Mouse (Mus musculus) lung, adult 2 months (tissue): ENCODE measurements around the gene Rarb. TPM values are rescaled to one million over a fixed set of nuclear protein-coding genes. Genes with fewer than 3 reads are reported as not detected.

ENCODE experiments used
- DNase-seq: peaks from one replicate; pipeline ENCODE4 v3.0.0; 2022
- H3K4me1 ChIP-seq: fragments of 200-500 bp; 2 replicates; pipeline ENCODE4 v1.6.1; 2011; ENCODE audit warnings: low read length; ENCODE audit not compliant: control insufficient read depth, insufficient read depth
- H3K4me3 ChIP-seq: fragments of 200-500 bp; replicated peaks from 2 replicates; pipeline ENCODE3; 2011; ENCODE audit warnings: low read depth, mild to moderate bottlenecking, control low read depth, low read length; ENCODE audit errors: extremely low read depth
- CTCF ChIP-seq: fragments of 200-500 bp; IDR thresholded peaks from 2 replicates; pipeline ENCODE4 v1.5.1; 2011; ENCODE audit warnings: mild to moderate bottlenecking, low read length, control low read depth; ENCODE audit not compliant: insufficient read depth
- POLR2A ChIP-seq: fragments of 200-500 bp; IDR thresholded peaks from 2 replicates; pipeline ENCODE4 v1.6.1; 2011; ENCODE audit warnings: low read depth, mild to moderate bottlenecking, control low read depth, low read length, borderline replicate concordance; ENCODE audit errors: extremely low read depth
- WGBS: fragments of 180-500 bp; shearing (Covaris S2); methylation state at CpG from one replicate; pipeline ENCODE4 v1.1.7; 2018; 5-methylcytosine and 5-hydroxymethylcytosine counted together
- polyA plus RNA-seq: library from polyadenylated mRNA; depleted of rRNA; stranded (reverse); fragments of >200 nt; gene quantifications from 2 replicates; pipeline ENCODE4 v1.2.3, GENCODE M21; 2012

Rarb gene
- polyA plus RNA-seq, 1 experiment, result 16.1 TPM

- DNase-seq, result no peak
- TF ChIP-seq CTCF, result no peak
- no peak for TF ChIP-seq POLR2A
- H3K4me1 ChIP-seq, result no peaks in the 10 kb centered on the region
- 40% methylated on average over 4 of the region's 4 CpGs for WGBS
- H3K4me3 ChIP-seq, result no peak overlapping the region
Observed at GRCm38 (mm10) chr14:16448269-16448987, 370.5 kb downstream of the Rarb start.

GRCm38 (mm10) chr14:16447587-16447986 lies 371.4 kb downstream of the Rarb start:
- DNase-seq, result no peak
- H3K4me1 ChIP-seq, result no peaks in the 10 kb centered on the region

GRCm38 (mm10) chr14:16444859-16445258 lies 374.1 kb downstream of the Rarb start:
- TF ChIP-seq CTCF, result no peak
- no peak for TF ChIP-seq POLR2A
- Histone ChIP-seq H3K4me1 (no peaks in the 10 kb centered on the region), H3K4me3 (no peak overlapping the region)
- no peak for DNase-seq
- WGBS, result 81% methylated on average over 4 of the region's 4 CpGs

More at GRCm38 (mm10) chr14:16447587-16447986, 371.4 kb downstream of the Rarb start:
- H3K4me3 ChIP-seq, result no peak overlapping the region
- TF ChIP-seq CTCF (peak; percentile 39), POLR2A (no peak)
- WGBS, result 41% methylated on average over 3 of the region's 3 CpGs

- DNase-seq, result no peak
- 82% methylated on average over 6 of the region's 6 CpGs for WGBS
- TF ChIP-seq POLR2A, result no peak
- TF ChIP-seq CTCF, result no peak
Observed at GRCm38 (mm10) chr14:16439385-16440126, 379.4 kb downstream of the Rarb start.

GRCm38 (mm10) chr14:16437386-16437785 lies 381.6 kb downstream of the Rarb start:
- Histone ChIP-seq H3K4me3 (no peak overlapping the region), H3K4me1 (no peaks in the 10 kb centered on the region)
- TF ChIP-seq CTCF (no peak), POLR2A (no peak)
- no peak for DNase-seq
- 90% methylated on average over 4 of the region's 4 CpGs for WGBS

More at GRCm38 (mm10) chr14:16439385-16440126, 379.4 kb downstream of the Rarb start:
- no peak overlapping the region for H3K4me3 ChIP-seq
- no peaks in the 10 kb centered on the region for H3K4me1 ChIP-seq

- WGBS, result 81% methylated on average over 3 of the region's 3 CpGs
- DNase-seq, result peak; percentile 45
- Histone ChIP-seq H3K4me3 (no peak overlapping the region), H3K4me1 (no peaks in the 10 kb centered on the region)
- TF ChIP-seq POLR2A (no peak), CTCF (peak; percentile 46)
Observed at GRCm38 (mm10) chr14:16434396-16435171, 384.4 kb downstream of the Rarb start.

GRCm38 (mm10) chr14:16433206-16433605 lies 385.8 kb downstream of the Rarb start:
- DNase-seq, result no peak
- Histone ChIP-seq H3K4me3 (no peak overlapping the region), H3K4me1 (no peaks in the 10 kb centered on the region)
- TF ChIP-seq CTCF, result no peak
- TF ChIP-seq POLR2A, result no peak
- WGBS, result 57% methylated on average over 2 of the region's 2 CpGs

- no peaks in the 10 kb centered on the region for H3K4me1 ChIP-seq
- WGBS, result 80% methylated on average over 3 of the region's 3 CpGs
- DNase-seq, result no peak
- TF ChIP-seq POLR2A (no peak), CTCF (no peak)
- H3K4me3 ChIP-seq, result no peak overlapping the region
Observed at GRCm38 (mm10) chr14:16432550-16432949, 386.4 kb downstream of the Rarb start.

- H3K4me1 ChIP-seq, result no peaks in the 10 kb centered on the region
- H3K4me3 ChIP-seq, result no peak overlapping the region
- no peak for DNase-seq
- TF ChIP-seq CTCF (no peak), POLR2A (no peak)
- 50% methylated on average over 4 of the region's 4 CpGs for WGBS
Observed at GRCm38 (mm10) chr14:16431941-16432499, 386.9 kb downstream of the Rarb start.
